Mouse (Mus musculus): ENCODE measurements around the gene March11.

GRCm38 (mm10) chr15:26377355-26377754 lies 68.5 kb downstream of the March11 start:
- TF ChIP-seq CTCF (conservative IDR thresholded peaks at IDR 0.05; ENCODE audit: low read length) (no peak), POU5F1 (IDR thresholded peaks at IDR 0.05; ENCODE audit: borderline replicate concordance, low read length) (no peak), NANOG (IDR thresholded peaks at IDR 0.05; ENCODE audit: borderline replicate concordance, low read length) (no peak)
